Mouse (Mus musculus): Measurements from ENCODE around the gene Arhgap22.
A peak's percentile ranks its signal among the peaks of the same experiment; 100 is the strongest.

Gene Arhgap22

GRCm38 (mm10) chr14:33370056-33370455 lies 156.2 kb downstream of the Arhgap22 start:
- no peak for DNase-seq (ENCODE audit: low spot score)

GRCm38 (mm10) chr14:33371248-33371647 lies 157.4 kb downstream of the Arhgap22 start:
- peak; percentile 40 for DNase-seq (ENCODE audit: low spot score)

- no peak for DNase-seq (ENCODE audit: low spot score)
Measured at GRCm38 (mm10) chr14:33373271-33373670, 159.4 kb downstream of the Arhgap22 start.

- DNase-seq (ENCODE audit: low spot score): no peak
Measured at GRCm38 (mm10) chr14:33374089-33374488, 160.3 kb downstream of the Arhgap22 start.

GRCm38 (mm10) chr14:33377211-33377610 lies 163.4 kb downstream of the Arhgap22 start:
- no peak for DNase-seq (ENCODE audit: low spot score)

GRCm38 (mm10) chr14:33378723-33379122 lies 164.9 kb downstream of the Arhgap22 start:
- no peak for DNase-seq (ENCODE audit: low spot score)

- no peak for DNase-seq (ENCODE audit: low spot score)
Measured at GRCm38 (mm10) chr14:33380830-33381457, 167.1 kb downstream of the Arhgap22 start.

- no peak for DNase-seq (ENCODE audit: low spot score)
Measured at GRCm38 (mm10) chr14:33398065-33398860, 184.4 kb downstream of the Arhgap22 start.

GRCm38 (mm10) chr14:33400019-33400418 lies 186.2 kb downstream of the Arhgap22 start:
- no peak for DNase-seq (ENCODE audit: low spot score)

- no peak for DNase-seq (ENCODE audit: low spot score)
Measured at GRCm38 (mm10) chr14:33402331-33402730, 188.5 kb downstream of the Arhgap22 start.

GRCm38 (mm10) chr14:33415746-33416145 lies 201.9 kb downstream of the Arhgap22 start:
- DNase-seq (ENCODE audit: low spot score): no peak

GRCm38 (mm10) chr14:33418311-33418909 lies 204.6 kb downstream of the Arhgap22 start:
- DNase-seq (ENCODE audit: low spot score): no peak

All from left cerebral cortex, adult 11 months (tissue).